Mouse (Mus musculus): ENCODE data around the gene Bcl2l2.

Bcl2l2 gene

DNA sequence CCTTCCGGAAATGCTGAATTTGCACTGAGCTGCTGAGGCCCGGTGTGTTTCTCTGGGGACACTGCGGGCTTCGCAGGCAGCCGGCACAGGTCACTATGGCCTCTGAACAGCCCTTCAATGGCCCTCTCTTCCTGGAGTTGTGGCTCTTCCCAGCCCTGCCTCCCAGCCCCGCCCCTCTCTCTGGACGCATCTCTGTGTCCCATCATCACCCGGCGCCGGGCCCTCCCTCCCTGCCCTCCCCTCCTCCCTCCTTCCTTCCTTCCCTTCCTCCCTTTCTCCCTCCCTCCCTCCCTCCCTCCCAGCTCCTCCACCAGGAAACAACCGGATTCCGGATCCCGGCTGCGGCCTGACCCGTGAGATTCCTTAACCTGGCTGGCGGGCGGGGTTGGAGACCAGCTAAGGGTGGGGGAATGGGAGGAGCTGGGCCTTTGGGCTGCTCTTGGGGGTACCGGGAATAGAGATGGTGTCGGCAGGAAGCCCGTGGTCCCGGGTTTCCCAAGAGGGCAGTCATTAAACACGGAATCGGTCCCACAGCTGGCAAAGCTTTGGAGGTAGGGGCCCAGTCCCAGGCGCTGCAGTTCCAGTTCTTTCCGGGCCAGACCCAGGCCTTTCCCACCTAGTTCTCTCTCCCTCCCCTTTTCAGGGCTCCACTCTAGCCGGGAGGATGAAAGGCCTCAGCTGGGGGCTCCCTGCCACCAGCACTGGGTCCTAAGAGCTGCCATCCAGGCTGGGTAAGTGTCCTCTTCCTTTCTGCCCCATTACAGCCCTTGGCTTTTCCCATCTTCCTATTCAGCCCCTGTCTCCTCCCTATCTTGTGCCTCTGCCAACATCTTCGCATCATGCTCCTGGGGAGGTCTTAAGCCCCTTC, at the start of gene Bcl2l2, which contains the start of gene Gm20521:
Bcl2l2 (plus strand) TSS at position 224 of the 868 bp plus-strand sequence.
Gm20521 (plus strand) TSS at position 288 of the 868 bp plus-strand sequence.
- peak; percentile 86 for DNase-seq (ENCODE audit: low spot score)

DNA sequence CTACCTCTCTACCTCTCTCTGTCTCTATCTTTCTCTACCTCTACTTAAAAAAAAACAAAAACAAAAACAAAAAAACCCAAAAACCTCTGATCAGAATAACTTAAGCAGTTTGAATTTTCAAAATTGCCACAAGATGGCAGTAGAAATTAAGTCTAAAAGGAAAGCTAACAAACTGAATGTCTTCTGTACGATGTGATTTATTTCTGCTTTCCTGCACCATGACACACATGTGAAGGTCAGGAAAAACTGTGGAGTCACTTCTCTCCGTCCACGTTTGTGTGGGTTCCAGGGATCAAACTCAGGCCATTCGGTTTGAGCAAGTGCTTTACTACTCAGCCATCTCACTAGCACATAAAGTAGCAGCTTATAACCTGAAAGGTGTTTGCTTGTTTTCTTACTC, 39.7 kb upstream of the Bcl2l2 start:
- peak; percentile 56 for DNase-seq (ENCODE audit: low spot score)

DNA sequence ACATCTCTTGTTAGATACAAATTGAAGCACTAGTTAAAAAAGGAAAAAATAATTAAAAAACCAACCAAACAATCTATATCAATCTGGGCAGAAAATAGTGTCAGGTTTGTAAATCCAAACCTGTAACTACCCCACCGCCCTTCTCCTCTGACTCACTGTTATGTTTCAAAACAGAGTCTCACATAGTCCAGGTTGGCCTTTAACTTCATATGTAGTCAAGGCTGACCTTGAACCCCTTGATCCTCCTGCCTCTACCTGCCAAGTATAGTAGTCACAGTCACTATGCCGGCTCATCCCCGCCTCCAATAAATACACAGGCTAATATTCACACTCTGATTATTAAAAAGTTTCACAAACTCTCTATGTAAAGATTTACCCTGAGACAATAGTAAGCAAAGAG, 27.5 kb upstream of the Bcl2l2 start:
- no peak for DNase-seq (ENCODE audit: low spot score)

DNA sequence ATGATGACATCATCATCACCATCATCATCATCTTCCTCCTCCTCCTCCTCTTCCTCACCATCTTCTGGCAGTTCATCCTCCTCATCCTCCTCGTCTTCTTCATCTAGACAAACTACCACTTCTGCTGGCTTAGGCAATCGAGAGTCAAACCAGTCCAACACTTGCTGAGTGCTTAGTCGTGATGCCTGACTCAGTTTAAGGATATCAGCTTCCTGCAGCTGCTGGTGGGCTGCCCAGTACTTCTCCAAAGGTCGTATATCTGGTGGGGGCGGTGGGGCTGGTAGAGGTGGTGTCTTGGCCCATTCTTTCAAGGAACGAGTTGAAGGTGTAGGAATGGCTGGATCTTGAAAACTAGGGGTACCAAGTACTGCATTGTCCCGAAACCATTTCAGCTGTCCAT, 26.5 kb upstream of the Bcl2l2 start:
- DNase-seq (ENCODE audit: low spot score): no peak

DNA sequence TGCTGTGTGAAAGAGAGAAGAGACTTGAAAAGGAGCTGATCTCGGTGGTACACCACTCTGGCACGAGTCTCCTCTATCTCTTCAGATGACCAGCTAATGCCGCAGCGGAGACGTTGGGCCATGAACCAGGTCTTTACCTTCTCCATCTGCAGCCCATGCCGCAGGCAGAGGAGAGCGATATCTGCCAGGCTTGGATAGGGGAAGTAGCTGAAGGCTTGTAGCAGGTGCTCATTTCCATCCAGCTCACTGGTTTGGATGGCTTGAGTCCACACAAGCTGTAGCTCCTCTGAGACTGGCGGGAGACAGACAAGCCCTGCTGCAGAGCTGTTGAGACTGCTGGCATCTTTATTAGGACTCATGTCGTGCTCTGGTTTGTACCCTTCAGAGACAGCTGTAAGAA, 25.3 kb upstream of the Bcl2l2 start:
- DNase-seq (ENCODE audit: low spot score): no peak

- peak; percentile 55 for DNase-seq (ENCODE audit: low spot score)
Observed at GRCm38 (mm10) chr14:54860511-54860910, 22.7 kb upstream of the Bcl2l2 start.

GRCm38 (mm10) chr14:54863501-54864312, 19.5 kb upstream of the Bcl2l2 start:
- peak; percentile 81 for DNase-seq (ENCODE audit: low spot score)

DNA sequence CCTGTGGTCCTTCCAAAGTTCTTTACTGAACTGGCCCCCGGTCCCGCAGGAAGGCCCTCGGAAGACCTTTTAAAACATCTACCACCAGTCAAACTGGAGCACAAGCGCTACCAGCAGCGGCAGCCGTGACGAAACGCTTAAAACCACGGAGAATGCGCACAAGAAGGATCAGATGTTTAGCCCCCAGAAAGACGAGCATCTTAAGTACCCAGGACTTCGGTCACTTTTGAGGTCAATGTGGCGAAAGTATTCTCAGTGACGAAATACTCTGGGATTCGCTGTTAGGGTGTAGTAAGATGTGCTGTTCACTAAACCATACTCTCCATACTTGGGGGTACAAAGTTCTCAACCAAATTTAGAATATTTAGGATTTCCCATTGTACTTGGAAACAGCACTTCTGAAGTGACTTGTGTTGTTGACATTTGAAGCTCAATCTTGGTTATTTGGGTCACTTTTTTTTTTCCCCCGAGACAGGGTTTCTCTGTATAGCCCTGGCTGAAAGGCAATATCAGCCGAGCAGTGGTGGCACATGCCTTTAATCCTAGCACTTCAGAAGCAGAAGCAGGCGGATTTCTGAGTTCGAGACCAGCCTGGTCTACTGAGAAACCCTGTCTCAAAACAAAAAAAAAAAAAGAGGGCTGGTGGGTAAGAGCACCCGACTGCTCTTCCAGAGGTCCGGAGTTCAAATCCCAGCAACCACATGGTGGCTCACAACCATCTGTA, 18.7 kb upstream of the Bcl2l2 start:
- DNase-seq (ENCODE audit: low spot score): peak; percentile 19

DNA sequence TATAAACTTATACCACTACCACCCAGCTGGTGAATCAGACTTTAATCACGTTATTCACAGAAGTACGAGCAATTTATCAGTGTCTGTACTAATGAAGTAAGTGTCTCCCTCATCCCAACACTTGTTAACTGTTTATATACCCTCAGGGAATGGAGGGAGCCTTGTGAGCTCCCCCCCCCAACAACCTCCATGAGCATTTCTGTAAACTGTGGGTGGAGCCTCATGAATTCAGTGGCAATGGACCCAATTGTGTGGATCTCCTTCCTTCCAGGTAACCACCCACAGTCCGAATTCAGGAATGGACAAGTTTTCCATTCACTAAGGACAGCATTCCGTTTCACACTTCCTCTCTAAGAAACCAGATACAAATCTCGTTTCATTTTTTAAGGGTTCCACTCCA, 17.6 kb upstream of the Bcl2l2 start:
- no peak for DNase-seq (ENCODE audit: low spot score)

- DNase-seq (ENCODE audit: low spot score): no peak
Observed at GRCm38 (mm10) chr14:54866268-54866667, 16.9 kb upstream of the Bcl2l2 start.

DNA sequence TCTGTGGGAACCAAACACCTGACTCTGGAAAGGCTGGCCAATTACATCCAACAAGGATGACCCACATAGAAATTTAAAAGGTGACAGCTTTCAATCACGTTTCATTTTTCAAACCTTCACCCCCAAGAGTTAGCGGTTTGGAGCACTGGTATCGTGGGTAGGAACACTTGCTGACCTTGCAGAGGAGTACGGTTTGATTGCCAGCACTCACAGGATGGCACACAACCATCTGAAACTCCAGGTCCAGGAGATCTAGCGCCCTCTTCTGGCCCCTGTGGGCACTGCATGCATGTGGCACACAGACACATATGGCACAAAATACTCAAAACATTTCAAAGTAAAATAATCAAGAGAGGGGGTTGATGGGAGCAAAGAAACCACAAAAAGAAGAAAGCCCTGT, 16.2 kb upstream of the Bcl2l2 start:
- DNase-seq (ENCODE audit: low spot score): no peak

DNA sequence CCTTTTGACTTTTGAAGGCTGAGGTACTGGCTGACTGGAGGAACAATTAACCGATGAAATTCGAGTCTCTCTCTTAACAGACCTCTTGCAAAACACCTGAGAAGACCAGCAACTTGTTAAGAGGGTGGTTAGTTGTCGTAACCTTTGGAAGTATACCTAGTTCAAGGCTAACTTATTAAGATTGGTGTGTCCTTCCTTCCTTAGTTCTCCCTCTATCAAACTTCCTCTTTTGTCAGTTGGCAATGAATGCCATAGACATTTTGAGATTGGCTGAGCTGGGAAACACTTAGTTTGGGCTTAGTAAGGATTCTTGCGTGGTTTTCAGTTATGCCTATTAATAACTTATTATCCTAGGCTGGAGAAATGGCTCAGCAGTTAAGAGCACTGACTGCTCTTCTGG, 15.2 kb upstream of the Bcl2l2 start:
- no peak for DNase-seq (ENCODE audit: low spot score)

GRCm38 (mm10) chr14:54870861-54871260, 12.3 kb upstream of the Bcl2l2 start, which contains the start of gene Homez:
Gene Homez (minus strand): TSS chr14:54870961.
- no peak for DNase-seq (ENCODE audit: low spot score)

DNA sequence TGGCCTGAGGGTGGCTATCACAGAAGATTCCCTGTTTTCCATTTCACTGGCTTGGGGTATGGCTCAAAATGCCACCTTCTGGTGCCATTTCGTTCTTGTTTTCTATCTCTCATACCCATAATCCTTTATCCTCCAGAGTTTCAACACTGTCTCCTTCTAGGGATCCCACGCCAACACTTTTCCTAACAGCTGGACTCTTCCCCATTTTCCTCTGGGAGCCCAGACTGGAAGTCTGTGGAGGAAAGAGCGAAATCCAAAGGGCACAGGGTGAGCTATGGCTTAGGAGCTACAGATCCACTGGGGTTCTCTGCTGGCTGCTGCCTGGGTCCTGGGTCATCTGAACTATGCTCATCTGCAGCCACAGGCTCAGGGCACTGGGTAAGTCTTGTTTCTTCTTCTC, 9.0 kb upstream of the Bcl2l2 start:
- DNase-seq (ENCODE audit: low spot score): peak; percentile 55

DNA sequence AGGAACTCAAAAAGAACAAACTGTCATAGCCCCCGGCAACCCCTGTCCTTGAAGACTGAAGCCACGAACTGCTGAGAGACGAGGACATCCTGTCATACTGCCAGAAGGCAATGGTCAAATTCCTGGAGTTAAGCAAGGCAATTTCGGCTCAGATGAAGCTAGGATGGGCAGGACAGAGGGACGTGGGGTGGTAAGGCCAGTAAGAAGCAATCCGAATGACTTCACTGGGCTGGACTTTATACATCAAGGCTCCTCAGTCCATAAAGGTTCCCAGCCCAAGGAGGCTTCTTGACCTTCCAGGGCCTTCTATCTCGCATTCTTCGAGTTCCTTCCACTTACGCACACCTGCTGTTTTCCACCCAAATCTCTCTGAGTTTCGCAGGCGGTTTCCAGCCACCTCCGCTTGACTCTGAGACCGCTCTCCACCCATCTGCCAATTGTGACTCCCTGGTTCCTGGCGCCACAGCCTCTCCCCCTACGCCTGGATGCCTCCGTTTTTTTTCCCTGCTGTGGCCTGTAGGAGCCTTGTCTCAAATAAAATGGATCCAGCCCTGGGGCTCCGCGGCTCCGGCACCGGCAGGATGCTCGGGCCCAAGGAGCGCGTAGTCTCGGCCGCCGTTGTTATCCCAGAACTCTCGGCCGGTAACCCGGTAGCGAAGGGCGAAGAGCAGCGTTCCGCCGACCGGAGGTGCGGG, 7.2 kb upstream of the Bcl2l2 start:
- DNase-seq (ENCODE audit: low spot score): no peak

GRCm38 (mm10) chr14:54876539-54877047, 6.6 kb upstream of the Bcl2l2 start:
- peak; percentile 79 for DNase-seq (ENCODE audit: low spot score)

GRCm38 (mm10) chr14:54877048-54877715, 6.0 kb upstream of the Bcl2l2 start, which contains the start of gene Ppp1r3e:
Gene Ppp1r3e (minus strand): TSS chr14:54877550.
- no peak for DNase-seq (ENCODE audit: low spot score)

DNA sequence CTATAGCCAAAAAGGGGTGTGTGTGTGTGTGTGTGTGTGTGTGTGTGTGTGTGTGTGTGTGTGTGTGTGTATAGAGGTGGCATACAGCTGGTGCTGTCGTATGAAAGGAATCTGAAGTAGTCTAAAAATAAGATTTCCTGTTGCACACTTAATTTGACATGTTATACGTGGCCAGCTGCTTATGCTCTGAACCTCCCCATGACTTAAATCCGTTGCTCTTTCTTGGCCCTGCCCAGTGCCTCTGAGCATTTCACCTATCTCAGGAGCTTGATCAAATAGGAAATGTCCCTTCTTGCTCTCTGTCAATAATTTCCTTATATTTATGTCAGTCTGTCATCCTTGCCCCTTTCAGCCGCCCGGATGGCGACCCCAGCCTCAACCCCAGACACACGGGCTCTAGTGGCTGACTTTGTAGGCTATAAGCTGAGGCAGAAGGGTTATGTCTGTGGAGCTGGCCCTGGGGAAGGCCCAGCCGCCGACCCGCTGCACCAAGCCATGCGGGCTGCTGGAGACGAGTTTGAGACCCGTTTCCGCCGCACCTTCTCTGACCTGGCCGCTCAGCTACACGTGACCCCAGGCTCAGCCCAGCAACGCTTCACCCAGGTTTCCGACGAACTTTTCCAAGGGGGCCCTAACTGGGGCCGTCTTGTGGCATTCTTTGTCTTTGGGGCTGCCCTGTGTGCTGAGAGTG, 990 bp downstream of the Bcl2l2 start:
- DNase-seq (ENCODE audit: low spot score): no peak

GRCm38 (mm10) chr14:54885309-54885708, 2.1 kb downstream of the Bcl2l2 start:
- DNase-seq (ENCODE audit: low spot score): no peak

GRCm38 (mm10) chr14:54892200-54892599, 9.0 kb downstream of the Bcl2l2 start, which contains the start of gene Pabpn1:
Gene Pabpn1 (plus strand): TSS chr14:54892500.
- no peak for DNase-seq (ENCODE audit: low spot score)
